Mouse (Mus musculus) MEL-GATA-1-ER (cell line): Measurements from ENCODE around the gene Iqck.

Experiments used
- DNase-seq: peaks from one replicate; pipeline ENCODE4 v3.0.0-alpha.2; 2012; ENCODE audit warnings: low read depth; ENCODE audit errors: extremely low read depth

The Iqck gene

GRCm38 (mm10) chr7:118947241-118947640, 91.7 kb downstream of the Iqck start:
- DNase-seq, result no peak

GRCm38 (mm10) chr7:118948677-118949282, 93.2 kb downstream of the Iqck start:
- DNase-seq, result no peak

- DNase-seq, result no peak
Observed at GRCm38 (mm10) chr7:118949749-118950148, 94.2 kb downstream of the Iqck start.

GRCm38 (mm10) chr7:118953626-118954282, 98.2 kb downstream of the Iqck start:
- DNase-seq, result no peak

GRCm38 (mm10) chr7:118954968-118955367, 99.4 kb downstream of the Iqck start:
- DNase-seq, result no peak

GRCm38 (mm10) chr7:118956616-118957246, 101.2 kb downstream of the Iqck start:
- DNase-seq, result no peak

- DNase-seq, result no peak
Observed at GRCm38 (mm10) chr7:118959209-118959608, 103.7 kb downstream of the Iqck start.

- DNase-seq, result no peak
Observed at GRCm38 (mm10) chr7:118964777-118965176, 109.2 kb downstream of the Iqck start.

GRCm38 (mm10) chr7:118965198-118965597, 109.6 kb downstream of the Iqck start:
- no peak for DNase-seq

GRCm38 (mm10) chr7:118968870-118969269, 113.3 kb downstream of the Iqck start:
- DNase-seq, result no peak

- no peak for DNase-seq
Observed at GRCm38 (mm10) chr7:118971499-118971898, 115.9 kb downstream of the Iqck start.

GRCm38 (mm10) chr7:118972306-118972705, 116.8 kb downstream of the Iqck start:
- DNase-seq, result no peak

- DNase-seq, result no peak
Observed at GRCm38 (mm10) chr7:118973377-118973776, 117.8 kb downstream of the Iqck start.

- no peak for DNase-seq
Observed at GRCm38 (mm10) chr7:118975837-118976236, 120.3 kb downstream of the Iqck start.

- DNase-seq, result no peak
Observed at GRCm38 (mm10) chr7:118976414-118977166, 121.0 kb downstream of the Iqck start.

- no peak for DNase-seq
Observed at GRCm38 (mm10) chr7:118977167-118977543, 121.6 kb downstream of the Iqck start.

- DNase-seq, result no peak
Observed at GRCm38 (mm10) chr7:118979121-118979520, 123.6 kb downstream of the Iqck start.

- DNase-seq, result no peak
Observed at GRCm38 (mm10) chr7:118979708-118980107, 124.2 kb downstream of the Iqck start.

GRCm38 (mm10) chr7:118981346-118981745, 125.8 kb downstream of the Iqck start:
- DNase-seq, result no peak

- DNase-seq, result no peak
Observed at GRCm38 (mm10) chr7:118981831-118982230, 126.3 kb downstream of the Iqck start.

GRCm38 (mm10) chr7:118982586-118982985, 127.0 kb downstream of the Iqck start:
- no peak for DNase-seq

GRCm38 (mm10) chr7:118983961-118984360, 128.4 kb downstream of the Iqck start:
- DNase-seq, result no peak
